Mouse (Mus musculus): ENCODE results near the gene Lrrc29. TPM values are rescaled to one million over a fixed set of nuclear protein-coding genes. Genes with fewer than 3 reads are reported as not detected.

Gene Lrrc29
- polyA plus RNA-seq, 1 experiment from 2014 or later = 1.5 TPM

- Histone ChIP-seq H3K4me2 (peak overlapping the region; percentile 74), H3K4me1 (replicated peaks) (peaks cover 21% of the 10 kb centered on the region), H3K36me3 (peaks cover 82% of the 10 kb centered on the region), H3K4me3 (replicated peaks) (peak overlapping the region; percentile 38), H3K9me3 (no peaks in the 10 kb centered on the region), H3K27me3 (no peaks in the 10 kb centered on the region), H3K27ac (peak overlapping the region; percentile 62), H3K9ac (replicated peaks) (peak overlapping the region; percentile 54)
- peak; percentile 20; the same call in 1 of the 2 replicates for ATAC-seq (ENCODE audit: insufficient number of reproducible peaks, insufficient read depth, low FRiP score, low TSS enrichment, low read depth)
- WGBS = 37% methylated on average over 5 of the region's 5 CpGs
Observed at GRCm38 (mm10) chr8:105306146-105306691, 19.9 kb downstream of the Lrrc29 start.

DNA sequence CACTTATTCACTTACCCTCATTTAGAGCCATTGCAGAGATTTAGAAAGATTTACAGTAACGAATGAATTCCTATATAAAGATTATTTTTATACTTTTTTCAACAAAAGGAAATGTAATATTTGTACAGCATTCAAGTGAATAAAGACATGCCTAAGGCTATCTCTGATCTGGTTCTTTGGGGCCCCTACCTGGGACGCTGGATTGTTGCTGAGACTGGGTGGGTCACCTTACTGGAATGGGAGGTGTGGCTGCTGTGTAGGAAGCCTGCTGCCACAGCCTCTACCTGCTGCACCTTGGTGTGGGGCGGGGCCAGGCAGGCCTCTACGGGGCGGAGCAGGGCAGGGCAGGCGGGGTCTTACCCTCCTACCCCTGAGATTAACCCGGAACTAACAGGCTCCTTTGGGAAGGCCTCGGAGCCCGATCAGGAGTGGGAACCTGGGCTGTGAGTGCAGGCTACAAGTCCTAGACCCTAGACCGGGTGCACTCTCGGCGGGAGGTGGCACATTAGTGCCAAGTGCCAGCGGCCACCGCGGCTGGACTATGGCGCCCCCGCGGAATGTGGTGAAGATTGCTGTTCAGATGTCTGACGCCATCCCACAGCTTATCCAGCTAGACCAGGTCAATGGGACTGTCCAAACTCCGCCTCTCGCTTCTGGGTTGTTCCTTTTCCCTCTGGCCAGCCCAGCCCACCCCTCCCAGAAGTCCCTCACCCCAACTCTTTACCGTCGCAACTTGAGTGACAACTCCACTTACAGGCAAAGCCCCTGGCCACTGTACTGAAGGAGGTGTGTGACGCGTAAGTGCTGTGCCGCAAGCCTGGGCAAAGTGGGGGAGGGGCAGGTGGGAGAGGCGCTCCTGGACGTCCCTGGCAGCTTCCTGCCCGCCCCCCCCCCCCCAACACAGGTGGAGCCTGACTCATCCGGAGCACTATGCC, 20.6 kb downstream of the Lrrc29 start, which contains the start of gene Elmo3:
Gene Elmo3 (plus strand): TSS at position 391 of the 935 bp plus-strand sequence.
- Histone ChIP-seq H3K27ac (peak within 1 kb of the TSS; percentile 62), H3K4me3 (replicated peaks) (peak within 1 kb of the TSS; percentile 38), H3K27me3 (no peaks in the 10 kb centered on the region), H3K9me3 (no peaks in the 10 kb centered on the region), H3K4me2 (peak within 1 kb of the TSS; percentile 74), H3K4me1 (replicated peaks) (peaks cover 21% of the 10 kb centered on the region), H3K9ac (replicated peaks) (peak within 1 kb of the TSS; percentile 54), H3K36me3 (peaks cover 84% of the 10 kb centered on the region)
- ATAC-seq (ENCODE audit: insufficient number of reproducible peaks, insufficient read depth, low FRiP score, low TSS enrichment, low read depth) = peak; percentile 73
- 9% methylated on average over 30 of the region's 30 CpGs for WGBS

DNA sequence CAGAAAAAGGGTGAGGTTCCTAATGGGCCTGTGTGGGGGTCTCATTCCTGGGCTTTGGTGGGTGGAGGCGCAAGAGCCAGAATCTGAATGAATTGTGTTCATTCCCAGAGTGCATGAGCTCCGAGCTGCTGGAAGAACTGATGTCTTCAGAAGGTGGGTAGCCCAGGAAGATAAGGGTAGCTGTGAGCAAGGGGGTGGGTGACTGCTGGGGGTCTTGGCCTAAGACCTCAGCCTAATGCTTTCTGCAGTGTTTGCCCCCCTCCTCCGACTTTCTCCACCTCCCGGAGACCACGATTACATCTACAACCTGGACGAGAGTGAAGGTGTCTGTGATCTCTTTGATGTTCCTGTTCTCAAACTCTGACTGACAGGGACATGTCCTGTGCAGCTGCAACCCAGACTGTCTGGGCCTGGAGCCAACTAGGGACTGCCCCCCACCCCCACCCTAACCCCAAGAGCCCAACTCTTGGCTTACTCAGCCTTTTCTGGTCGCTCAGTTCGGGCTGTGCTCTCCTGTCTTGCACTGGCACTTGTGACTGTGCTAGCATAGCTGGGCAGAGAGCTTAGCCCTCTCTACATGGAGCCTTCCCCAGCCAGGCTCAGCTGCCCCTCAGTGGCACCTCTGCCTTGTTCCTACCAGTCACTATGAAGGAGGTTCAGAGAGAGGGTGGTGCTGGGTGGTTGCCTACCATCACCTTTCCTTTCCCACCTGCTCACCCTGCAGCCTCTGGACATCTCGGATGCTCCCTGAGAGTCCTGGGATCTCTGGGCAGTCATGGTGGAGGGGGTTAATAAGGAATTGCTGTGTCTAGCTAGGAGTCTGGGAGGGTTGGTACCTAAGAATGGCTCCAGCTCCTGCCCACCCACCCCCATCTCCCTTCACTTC, 21.5 kb downstream of the Lrrc29 start:
- WGBS = 69% methylated on average over 9 of the region's 9 CpGs
- no peak for ATAC-seq (ENCODE audit: insufficient number of reproducible peaks, insufficient read depth, low FRiP score, low TSS enrichment, low read depth)
- Histone ChIP-seq H3K9ac (replicated peaks) (no peak overlapping the region), H3K36me3 (peaks cover 84% of the 10 kb centered on the region), H3K4me2 (no peak overlapping the region), H3K4me1 (replicated peaks) (peaks cover 21% of the 10 kb centered on the region), H3K4me3 (replicated peaks) (no peak overlapping the region), H3K27ac (peak overlapping the region; percentile 56), H3K9me3 (no peaks in the 10 kb centered on the region), H3K27me3 (no peaks in the 10 kb centered on the region)

DNA sequence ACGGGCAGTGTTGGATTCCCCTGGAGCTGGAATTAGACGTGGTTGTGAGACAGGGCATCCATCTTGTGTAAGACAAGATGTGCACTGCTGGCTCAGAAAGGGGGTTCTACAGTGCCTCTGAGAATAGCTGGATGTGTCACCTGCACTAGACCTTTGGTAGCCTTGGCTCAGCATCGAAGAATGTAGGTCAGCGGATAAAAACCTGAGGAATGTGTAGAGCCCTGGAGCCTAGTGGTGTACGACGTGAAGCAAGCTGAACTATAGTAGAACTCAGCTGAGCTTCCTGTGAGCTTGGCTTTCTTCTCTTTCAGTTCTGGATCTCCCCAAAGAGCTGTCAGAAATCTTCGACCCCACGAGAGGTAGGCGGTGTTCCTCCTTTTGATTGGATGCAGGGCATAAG, 22.2 kb downstream of the Lrrc29 start:
- 87% methylated on average over 9 of the region's 9 CpGs for WGBS
- peaks cover 83% of the 10 kb centered on the region for H3K36me3 ChIP-seq
- H3K9me3 ChIP-seq = no peaks in the 10 kb centered on the region
- no peak overlapping the region for H3K9ac ChIP-seq (replicated peaks)
- peaks cover 25% of the 10 kb centered on the region for H3K4me1 ChIP-seq (replicated peaks)
- no peak overlapping the region for H3K4me3 ChIP-seq (replicated peaks)
- ATAC-seq (ENCODE audit: insufficient number of reproducible peaks, insufficient read depth, low FRiP score, low TSS enrichment, low read depth) = no peak
- no peak overlapping the region for H3K27ac ChIP-seq
- H3K4me2 ChIP-seq = no peak overlapping the region
- H3K27me3 ChIP-seq = no peaks in the 10 kb centered on the region

- Histone ChIP-seq H3K4me1 (replicated peaks) (peaks cover 29% of the 10 kb centered on the region), H3K9me3 (no peaks in the 10 kb centered on the region), H3K4me2 (no peak overlapping the region), H3K36me3 (peaks cover 83% of the 10 kb centered on the region), H3K4me3 (replicated peaks) (no peak overlapping the region), H3K9ac (replicated peaks) (no peak overlapping the region), H3K27me3 (no peaks in the 10 kb centered on the region), H3K27ac (no peak overlapping the region)
- ATAC-seq (ENCODE audit: insufficient number of reproducible peaks, insufficient read depth, low FRiP score, low TSS enrichment, low read depth) = no peak
- WGBS = 88% methylated on average over 8 of the region's 8 CpGs
Observed at GRCm38 (mm10) chr8:105303396-105303795, 22.7 kb downstream of the Lrrc29 start.

GRCm38 (mm10) chr8:105299962-105300361, 26.1 kb downstream of the Lrrc29 start:
- Histone ChIP-seq H3K4me3 (replicated peaks) (no peak overlapping the region), H3K27me3 (peaks cover 5% of the 10 kb centered on the region; the same call in 1 of the 2 replicates), H3K4me2 (no peak overlapping the region), H3K36me3 (peaks cover 65% of the 10 kb centered on the region), H3K4me1 (replicated peaks) (peaks cover 24% of the 10 kb centered on the region), H3K27ac (no peak overlapping the region), H3K9ac (replicated peaks) (no peak overlapping the region), H3K9me3 (no peaks in the 10 kb centered on the region)
- no peak for ATAC-seq (ENCODE audit: insufficient number of reproducible peaks, insufficient read depth, low FRiP score, low TSS enrichment, low read depth)
- 90% methylated on average over 8 of the region's 8 CpGs for WGBS

DNA sequence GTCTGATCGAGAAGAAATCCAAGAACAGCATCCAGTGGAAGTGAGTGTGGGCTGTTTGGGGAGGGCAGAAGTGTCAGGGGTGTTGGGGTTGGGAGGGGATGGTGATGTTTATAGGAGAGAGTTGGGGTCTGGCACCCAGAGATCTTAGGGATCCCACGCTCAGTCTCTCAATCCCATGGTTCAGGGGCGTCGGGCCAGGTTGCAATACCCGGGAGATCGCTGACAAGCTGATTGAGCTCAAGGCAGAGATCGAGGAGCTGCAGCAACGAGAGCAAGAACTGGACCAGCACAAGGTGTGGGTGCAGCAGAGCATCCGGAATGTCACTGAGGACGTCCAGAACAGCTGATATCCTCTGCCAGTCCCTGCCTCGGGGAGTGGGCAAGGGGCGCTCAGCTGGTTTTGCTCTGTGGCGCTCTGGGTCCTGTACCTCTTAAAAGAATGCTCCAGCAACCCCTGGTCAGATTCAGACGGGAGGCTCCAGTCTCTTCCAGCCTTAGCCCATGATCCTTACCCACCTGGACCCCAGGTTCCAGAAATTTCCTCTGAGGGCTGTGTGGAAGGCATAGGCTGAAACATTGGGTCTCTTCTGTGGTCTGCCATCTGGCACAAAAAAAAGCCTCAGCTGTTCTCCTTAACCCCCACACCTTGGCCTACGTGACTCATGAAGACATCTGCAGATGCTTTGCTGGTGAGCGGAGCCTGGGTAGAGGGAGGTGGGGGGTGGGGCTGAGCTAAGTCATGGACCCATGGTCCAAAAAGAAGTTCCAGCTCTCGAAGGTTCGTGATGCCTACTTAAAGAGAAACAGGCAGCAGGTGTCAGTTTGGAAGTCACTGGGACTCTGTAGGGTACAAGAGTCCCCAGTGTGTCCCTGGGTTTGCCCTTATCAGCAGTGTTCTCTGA, 27.5 kb downstream of the Lrrc29 start:
- peak overlapping the region; percentile 98 for H3K4me3 ChIP-seq (replicated peaks)
- no peaks in the 10 kb centered on the region for H3K9me3 ChIP-seq
- peaks cover 7% of the 10 kb centered on the region; the same call in 1 of the 2 replicates for H3K27me3 ChIP-seq
- peaks cover 18% of the 10 kb centered on the region for H3K4me1 ChIP-seq (replicated peaks)
- peak overlapping the region; percentile 86 for H3K9ac ChIP-seq (replicated peaks)
- H3K4me2 ChIP-seq = peak overlapping the region; percentile 97
- no peak overlapping the region for H3K27ac ChIP-seq
- ATAC-seq (ENCODE audit: insufficient number of reproducible peaks, insufficient read depth, low FRiP score, low TSS enrichment, low read depth) = no peak
- peaks cover 51% of the 10 kb centered on the region for H3K36me3 ChIP-seq
- WGBS = 57% methylated on average over 18 of the region's 18 CpGs

- H3K4me3 ChIP-seq (replicated peaks) = peak within 1 kb of the TSS; percentile 98
- peak; percentile 83 for ATAC-seq (ENCODE audit: insufficient number of reproducible peaks, insufficient read depth, low FRiP score, low TSS enrichment, low read depth)
- WGBS = under 1% methylated on average over 58 of the region's 58 CpGs
Observed at GRCm38 (mm10) chr8:105297511-105298192, 28.4 kb downstream of the Lrrc29 start, which contains the start of gene E2f4. TSS of gene E2f4 (plus strand) at chr8:105297663.

DNA sequence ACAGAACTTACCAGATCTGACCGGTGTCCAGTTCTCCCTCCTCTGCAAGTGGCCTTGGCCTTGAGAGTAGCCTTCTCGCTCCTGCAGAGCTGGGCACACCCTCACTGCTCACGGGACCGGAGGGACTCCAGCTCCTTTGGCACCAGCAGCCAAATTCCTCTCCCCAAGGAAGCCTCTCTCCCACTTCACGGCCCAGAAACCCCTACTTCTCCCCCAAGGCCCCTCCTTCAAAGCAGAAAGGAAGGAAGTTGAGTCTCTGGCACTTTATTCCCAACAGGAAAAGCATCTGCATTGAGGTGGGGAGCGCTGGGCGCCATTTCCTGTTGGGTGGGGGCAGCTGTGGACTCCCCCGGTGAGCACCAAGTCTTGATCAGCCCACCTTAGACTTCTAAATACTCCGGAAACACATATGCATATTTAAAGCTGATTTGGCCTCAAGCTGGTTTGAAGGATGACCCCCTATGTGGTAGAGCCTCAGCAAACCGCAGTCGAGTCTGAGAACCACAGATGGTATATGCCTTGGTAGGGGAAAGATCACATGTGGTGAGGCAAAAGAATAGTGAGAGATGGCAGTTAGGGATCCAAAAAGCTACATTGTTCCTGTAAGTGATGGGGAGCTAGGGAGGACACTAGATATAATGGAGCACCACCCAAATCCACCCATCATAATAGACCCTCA, 30.0 kb downstream of the Lrrc29 start, which contains the start of gene Exoc3l:
Gene Exoc3l (minus strand): TSS at position 207 of the 679 bp plus-strand sequence.
- WGBS = 55% methylated on average over 11 of the region's 11 CpGs
- Histone ChIP-seq H3K4me2 (peak within 1 kb of the TSS; percentile 97), H3K4me3 (replicated peaks) (0 out of 2 replicates have a peak within 1 kb of the TSS, but pooled peaks have one; percentile 7), H3K9me3 (no peaks in the 10 kb centered on the region), H3K9ac (replicated peaks) (0 out of 2 replicates have a peak within 1 kb of the TSS, but pooled peaks have one; percentile 27), H3K27me3 (peaks cover 14% of the 10 kb centered on the region), H3K27ac (no peak within 1 kb of the TSS), H3K36me3 (peaks cover 26% of the 10 kb centered on the region), H3K4me1 (replicated peaks) (peaks cover 18% of the 10 kb centered on the region)
- ATAC-seq (ENCODE audit: insufficient number of reproducible peaks, insufficient read depth, low FRiP score, low TSS enrichment, low read depth) = no peak

More at GRCm38 (mm10) chr8:105297511-105298192, 28.4 kb downstream of the Lrrc29 start, which contains the start of gene E2f4:
- peaks cover 14% of the 10 kb centered on the region for H3K27me3 ChIP-seq
- peak within 1 kb of the TSS; percentile 97 for H3K4me2 ChIP-seq
- H3K9ac ChIP-seq (replicated peaks) = peak within 1 kb of the TSS; percentile 86
- H3K27ac ChIP-seq = peak within 1 kb of the TSS; percentile 62
- H3K36me3 ChIP-seq = peaks cover 42% of the 10 kb centered on the region
- peaks cover 18% of the 10 kb centered on the region for H3K4me1 ChIP-seq (replicated peaks)
- H3K9me3 ChIP-seq = no peaks in the 10 kb centered on the region
